Mouse (Mus musculus): ENCODE measurements around the gene Gcfc2. TPM values are rescaled to one million over a fixed set of nuclear protein-coding genes. Genes with fewer than 3 reads are reported as not detected.

Gcfc2 gene
- total RNA-seq, 2 experiments from 2014 or later = 6.2 to 8.3 TPM

DNA sequence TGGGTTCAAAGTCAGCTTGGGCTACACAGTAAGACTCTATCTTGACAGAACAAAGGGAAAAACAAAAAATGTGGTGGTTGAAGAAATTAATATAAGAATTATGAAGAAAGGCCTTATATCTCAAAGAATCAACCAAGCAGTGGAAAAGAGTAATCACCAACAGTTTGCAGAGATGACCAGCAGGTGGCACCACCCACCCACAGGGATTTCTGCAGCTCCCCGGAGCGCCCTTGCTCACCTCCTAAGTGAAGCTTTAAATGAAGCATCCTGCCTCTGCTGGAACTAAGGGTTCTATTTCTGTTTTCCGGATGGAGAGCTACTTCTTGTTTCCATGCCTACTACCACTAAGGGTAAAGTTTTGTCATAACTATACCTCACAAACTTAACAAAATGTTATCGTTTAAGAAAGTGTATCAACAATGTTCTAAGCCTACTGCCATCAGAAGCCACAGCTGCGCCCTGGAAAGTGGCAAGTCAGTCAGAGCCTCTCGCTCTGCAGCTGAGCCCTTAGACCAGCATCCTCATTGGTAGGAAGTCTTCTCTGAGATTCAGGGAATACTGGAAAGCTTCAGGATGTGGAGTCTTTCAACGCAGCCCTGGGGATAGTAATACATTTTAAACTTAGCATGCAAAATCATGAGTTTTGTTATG is 52.6 kb downstream of the Gcfc2 start:
- peak; percentile 80 to 86 for DNase-seq

DNA sequence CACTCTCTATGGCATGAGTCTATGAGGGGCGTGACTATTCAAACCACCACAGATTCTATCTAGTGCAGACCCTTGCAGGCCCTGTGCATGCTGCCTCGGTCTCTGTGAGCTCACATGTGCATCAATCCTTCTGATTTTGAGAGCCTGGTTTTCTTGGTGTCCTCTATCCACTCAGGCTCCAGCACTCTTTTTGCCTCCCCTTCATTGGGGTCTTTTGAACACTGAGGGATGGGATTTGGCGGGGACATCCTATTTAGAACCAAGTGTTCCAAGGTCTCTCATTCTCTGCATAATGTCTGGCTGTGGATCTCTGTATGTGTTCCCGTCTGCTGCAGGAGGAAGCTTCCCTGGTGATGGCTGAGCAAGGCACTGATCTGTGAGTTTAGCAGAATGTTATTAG is 55.8 kb downstream of the Gcfc2 start:
- DNase-seq = no peak

DNA sequence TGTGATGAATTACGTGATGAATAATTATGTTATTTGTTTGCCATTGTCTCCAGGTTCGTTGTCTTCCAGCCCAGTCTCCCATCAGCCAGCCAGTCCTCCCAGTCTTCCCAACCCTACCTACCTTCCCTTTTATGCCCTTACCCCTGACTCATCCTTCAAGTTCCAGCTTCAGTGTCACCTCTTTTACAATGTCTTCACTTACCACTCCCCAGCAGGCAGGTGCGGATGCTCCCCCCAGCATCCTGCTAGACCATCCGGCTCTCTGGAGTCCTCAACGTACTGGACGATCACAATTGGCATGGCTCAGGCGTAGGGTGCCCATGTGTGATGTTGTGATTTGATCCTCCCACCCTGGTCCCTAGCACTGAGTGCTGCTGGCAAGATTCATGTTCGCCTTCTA is 62.7 kb downstream of the Gcfc2 start:
- DNase-seq = no peak

DNA sequence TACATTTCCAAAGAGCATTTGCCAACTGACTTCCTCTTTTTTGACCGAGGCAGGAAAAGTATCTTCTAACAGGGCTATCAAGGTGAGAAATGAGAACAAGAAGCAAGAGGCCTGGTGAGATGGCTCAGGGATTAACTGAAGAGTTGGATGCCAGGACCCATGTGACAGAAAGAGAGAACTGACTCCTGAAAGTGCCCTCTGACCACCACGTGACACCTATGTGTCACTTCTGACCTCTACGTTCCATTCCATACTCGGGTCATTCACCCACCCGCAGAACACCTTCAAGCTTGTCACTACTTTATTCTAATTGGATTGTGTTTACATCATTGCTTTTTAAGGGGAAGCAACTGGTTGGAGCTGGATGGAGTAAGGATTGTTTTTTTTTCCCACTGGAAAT is 63.1 kb downstream of the Gcfc2 start:
- no peak for DNase-seq

DNA sequence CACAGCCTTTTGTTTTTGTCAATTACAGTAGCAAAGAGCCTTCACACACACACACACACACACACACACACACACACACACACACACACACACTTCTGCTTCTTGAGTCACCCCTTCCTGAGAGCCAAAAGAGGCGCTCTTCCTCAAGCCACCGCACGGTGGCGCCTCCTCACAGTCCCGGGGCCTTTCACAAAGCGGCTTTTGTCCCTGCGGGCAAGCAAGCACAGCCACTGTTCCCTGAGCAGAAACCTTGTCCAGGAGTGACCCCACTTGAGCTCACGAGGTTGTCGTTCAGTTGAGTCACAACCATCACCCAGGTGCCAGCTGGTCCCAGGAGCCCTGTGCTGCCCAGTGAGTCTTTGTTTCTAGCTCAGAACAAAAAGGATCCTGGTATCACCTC is 63.5 kb downstream of the Gcfc2 start:
- DNase-seq = peak; percentile 89 to 90

DNA sequence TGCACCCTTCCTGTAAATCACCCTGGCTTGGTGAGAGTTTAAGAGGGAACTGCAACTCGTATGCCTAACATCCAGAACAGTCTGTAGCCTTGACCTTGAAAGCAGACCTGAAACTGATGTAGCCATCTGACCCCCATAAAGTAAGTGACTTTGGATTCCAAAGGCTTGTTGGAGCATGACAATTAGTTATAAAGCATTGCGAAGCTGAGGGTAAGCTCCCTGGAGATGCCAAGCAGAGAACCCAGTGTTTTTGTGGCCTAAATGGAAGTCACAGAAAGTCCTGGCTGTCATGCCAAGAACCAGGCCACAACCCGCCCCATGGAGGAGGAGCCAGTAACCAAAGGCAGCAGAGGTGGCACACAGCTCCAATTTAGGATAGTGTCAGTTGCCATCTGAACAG is 64.1 kb downstream of the Gcfc2 start:
- peak; percentile 46 to 78 for DNase-seq

DNA sequence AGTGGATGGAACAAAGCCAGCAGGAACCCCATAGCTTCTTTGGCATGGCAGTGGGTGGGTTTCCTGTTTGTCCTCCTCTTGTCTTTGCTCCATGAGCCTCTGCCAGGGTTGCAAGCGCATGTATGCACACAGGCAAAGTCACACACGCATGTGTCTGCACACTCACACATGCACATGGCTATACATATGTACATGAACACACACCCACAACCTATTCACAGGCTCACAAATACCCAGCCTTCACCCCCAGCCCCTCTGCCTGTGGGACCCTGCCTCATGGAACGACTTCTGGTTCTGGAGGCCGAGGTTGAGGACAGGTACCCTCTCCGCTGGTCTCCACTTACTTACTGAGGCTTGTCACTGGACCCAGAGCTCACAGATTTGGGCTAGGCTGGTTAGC is 64.9 kb downstream of the Gcfc2 start:
- DNase-seq = no peak

DNA sequence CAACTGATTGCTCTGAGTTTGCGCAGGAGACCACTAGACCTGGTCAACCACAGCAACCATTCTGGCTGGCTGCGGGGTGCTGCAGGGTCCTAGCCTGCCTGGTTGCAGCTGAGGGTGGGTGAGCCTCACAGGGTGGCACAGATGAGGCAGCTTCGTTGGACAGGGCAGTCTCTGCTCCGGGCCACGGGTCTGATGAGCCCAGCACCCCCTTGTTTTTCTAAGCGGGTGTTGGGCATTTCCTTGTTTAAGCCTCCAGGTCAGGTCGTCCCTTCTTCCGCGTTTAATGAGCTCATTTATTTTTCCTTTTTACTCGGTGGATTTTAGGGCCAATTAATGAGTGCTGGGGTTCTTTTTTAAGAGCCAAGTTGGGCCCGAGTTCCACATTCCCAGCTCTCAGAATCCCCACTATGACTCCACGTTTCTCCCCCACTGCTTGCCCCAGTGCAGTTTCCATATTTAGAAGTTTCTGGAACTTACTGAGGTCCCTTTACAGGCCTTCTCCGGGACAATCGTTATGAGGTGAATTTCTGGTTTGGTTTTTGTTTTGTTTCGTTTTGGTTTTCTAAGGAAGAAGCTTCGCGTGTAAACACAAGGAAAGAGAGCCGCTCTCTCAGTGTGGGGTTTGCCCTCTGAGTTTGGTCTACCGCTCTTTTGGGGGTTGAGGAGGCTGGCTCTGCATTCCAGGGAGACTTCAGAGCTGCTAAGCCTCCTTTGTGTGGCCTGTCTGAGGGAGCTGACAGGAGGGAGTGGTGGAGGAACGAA is 66.8 kb downstream of the Gcfc2 start:
- no peak for DNase-seq

Small RNA genes within 50 kb of the gene (microRNA-seq; reads per million reads assigned to microRNA genes)
- gene Mir468 (not detected), gene Mir7232 (not detected)

Other genes with a start within 250 kb of the Gcfc2 start
- gene Mrpl19, start 42.3 kb downstream of the Gcfc2 start, total RNA-seq (2021) = 10 to 100 TPM; 38.2 to 43.6 TPM
- 1 to 10 TPM; 1.3 to 1.6 TPM for gene Eva1a, start 117.4 kb downstream of the Gcfc2 start, total RNA-seq (2021)

All from adrenal gland, postnatal 36 days (tissue).